Mouse (Mus musculus) ES-E14 (cell line): ENCODE measurements around the gene Gatb.

Experiments used
- CHD2 ChIP-seq: IDR thresholded peaks from 2 replicates; pipeline ENCODE4 v1.6.1; 2014; ENCODE audit warnings: mild to moderate bottlenecking, low read depth, low read length, inconsistent platforms
- MAFK ChIP-seq: IDR thresholded peaks from 2 replicates; pipeline ENCODE4 v1.6.1; 2014; ENCODE audit warnings: mild to moderate bottlenecking, low read depth, low read length, inconsistent platforms; ENCODE audit not compliant: insufficient read depth
- ZC3H11A ChIP-seq: IDR thresholded peaks from 2 replicates; pipeline ENCODE4 v1.6.1; 2012; ENCODE audit warnings: low read depth, mild to moderate bottlenecking, inconsistent platforms, low read length, borderline replicate concordance
- ZNF384 ChIP-seq: IDR thresholded peaks from 2 replicates; pipeline ENCODE4 v1.6.1; 2012; ENCODE audit warnings: low read depth, low read length, inconsistent platforms

GRCm38 (mm10) chr3:85573864-85574830 is at the start of gene Gatb:
- no peak for TF ChIP-seq ZNF384
- TF ChIP-seq MAFK = no peak
- TF ChIP-seq ZC3H11A = no peak; the same call in 1 of the 2 replicates
- TF ChIP-seq CHD2 = no peak; the same call in 1 of the 2 replicates
